Mouse (Mus musculus) cortical plate, adult 2 months (tissue): ENCODE results near the gene Rhov. TPM values are rescaled to one million over a fixed set of nuclear protein-coding genes. Genes with fewer than 3 reads are reported as not detected.
A peak's percentile ranks its signal among the peaks of the same experiment; 100 is the strongest.

ENCODE experiments used
- H3K27ac ChIP-seq: fragments of 200-500 bp; 2 replicates; pipeline ENCODE4 v1.5.1; 2012; ENCODE audit warnings: low read length, control low read depth, inconsistent platforms; ENCODE audit not compliant: insufficient read depth
- H3K4me1 ChIP-seq: fragments of 200-500 bp; 2 replicates; pipeline ENCODE4 v1.6.1; 2011; ENCODE audit warnings: low read length; ENCODE audit not compliant: control insufficient read depth, insufficient read depth
- H3K4me3 ChIP-seq: fragments of 200-500 bp; 2 replicates; pipeline ENCODE4 v1.5.1; 2011; ENCODE audit warnings: mild to moderate bottlenecking, low read length, control low read depth; ENCODE audit not compliant: insufficient read depth
- CTCF ChIP-seq: fragments of 200-500 bp; IDR thresholded peaks from 2 replicates; pipeline ENCODE4 v1.5.1; 2011; ENCODE audit warnings: mild to moderate bottlenecking, control low read depth, low read length; ENCODE audit not compliant: insufficient read depth; ENCODE audit errors: extremely low read depth
- POLR2A ChIP-seq: fragments of 200-500 bp; IDR thresholded peaks from 2 replicates; pipeline ENCODE4 v1.6.1; 2011; ENCODE audit warnings: mild to moderate bottlenecking, low read length, control low read depth; ENCODE audit not compliant: insufficient read depth; ENCODE audit errors: extremely low read depth
- polyA plus RNA-seq: library from polyadenylated mRNA; depleted of rRNA; stranded (reverse); fragments of >200 nt; gene quantifications from 2 replicates; pipeline ENCODE4 v1.2.3, GENCODE M21; 2012; rRNA removed

The Rhov gene
- 8.3 and 8.6 TPM in 2 replicates for polyA plus RNA-seq

DNA sequence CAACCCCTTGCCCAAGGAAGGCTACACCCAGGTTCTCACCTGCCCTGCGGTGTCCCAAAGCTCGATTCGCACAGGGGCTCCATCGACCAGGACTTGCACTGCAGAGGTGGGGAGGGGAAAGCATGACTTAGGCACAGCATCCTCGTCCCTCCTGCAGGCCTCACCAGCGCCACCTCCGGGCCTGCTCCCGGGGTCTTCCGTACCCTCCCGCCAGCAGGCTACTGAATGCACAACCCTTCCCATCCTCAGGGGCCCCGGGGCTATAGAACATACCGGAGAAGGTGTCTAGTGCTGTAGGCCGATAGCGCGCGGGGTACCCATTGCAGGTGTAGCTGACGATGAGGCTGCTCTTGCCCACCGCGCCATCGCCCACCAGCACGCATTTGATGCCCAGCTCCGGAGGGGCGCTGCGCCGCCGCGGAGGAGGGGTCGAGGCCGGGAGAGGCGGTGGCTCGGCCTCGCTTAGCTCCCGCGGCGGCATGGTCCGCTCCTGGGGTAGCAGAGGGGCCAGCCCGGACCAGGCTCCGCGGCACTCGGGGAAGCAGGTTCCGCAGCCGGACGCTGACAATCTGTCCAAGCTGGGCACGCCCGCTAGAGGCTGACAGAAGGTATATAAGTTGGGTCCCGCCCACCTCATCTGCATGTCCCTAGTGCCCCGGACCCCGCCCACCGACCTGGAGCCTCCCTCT lies at the start of gene Rhov:
Rhov (minus strand) TSS at position 630 of the 689 bp plus-strand sequence.
- no peak within 1 kb of the TSS for H3K27ac ChIP-seq
- TF ChIP-seq CTCF = no peak
- TF ChIP-seq POLR2A = peak; percentile 24; the same call in 1 of the 2 replicates
- H3K4me3 ChIP-seq = peak within 1 kb of the TSS; percentile 33
- H3K4me1 ChIP-seq = no peaks in the 10 kb centered on the region

DNA sequence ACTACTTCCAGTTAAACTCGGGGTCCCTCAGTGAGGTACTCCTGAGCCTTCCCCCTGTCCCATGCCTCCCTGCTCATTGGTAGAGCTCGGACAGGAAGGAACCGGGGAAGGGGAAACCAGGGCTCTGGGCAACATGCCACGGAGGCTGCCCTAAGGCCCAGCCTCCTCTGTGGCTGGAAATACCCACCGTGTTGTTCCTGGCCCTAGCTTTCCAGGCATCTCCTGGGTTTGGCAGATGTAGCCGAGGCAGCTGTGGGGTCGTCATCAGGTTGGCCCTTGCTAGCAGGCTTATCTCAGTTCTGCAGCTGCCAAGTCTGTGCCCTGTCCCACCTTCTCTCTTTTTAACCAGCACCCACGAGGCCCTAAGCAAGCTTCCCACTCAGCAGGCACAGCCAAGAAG lies 49.5 kb upstream of the Rhov start:
- Histone ChIP-seq H3K4me1 (no peaks in the 10 kb centered on the region), H3K27ac (no peak overlapping the region), H3K4me3 (no peak overlapping the region)
- TF ChIP-seq POLR2A = no peak
- no peak for TF ChIP-seq CTCF

DNA sequence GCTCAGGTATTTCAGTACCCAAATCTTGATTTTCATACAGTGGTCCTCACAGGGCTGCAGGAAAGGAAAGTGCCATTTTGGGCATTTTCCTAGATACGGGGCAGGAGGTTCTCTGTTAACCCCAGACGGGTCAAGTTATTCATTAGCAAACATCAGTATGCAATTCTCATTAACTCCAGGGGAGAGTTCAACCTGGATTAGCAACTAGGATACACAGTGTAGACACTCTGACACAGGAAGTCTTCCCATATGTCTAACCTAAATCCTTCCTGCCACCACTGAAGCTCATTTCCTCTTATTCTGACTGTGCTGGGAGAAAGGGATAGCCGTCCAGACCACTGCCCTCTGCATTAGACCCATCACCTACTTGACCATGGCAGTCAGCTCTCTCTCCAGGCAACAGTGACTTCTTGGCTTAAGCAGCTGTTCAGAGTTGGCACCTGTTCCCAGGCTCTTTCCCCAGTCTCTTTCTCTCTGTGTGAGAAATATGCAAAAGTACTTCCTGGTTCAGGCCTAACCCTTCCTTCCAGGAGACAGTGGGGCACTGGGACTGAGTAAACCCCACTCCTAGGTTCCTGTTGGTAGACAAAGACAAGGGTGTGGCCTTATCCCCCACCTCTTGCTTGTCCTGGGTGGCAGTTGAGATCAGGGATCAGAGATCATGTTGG lies 47.1 kb upstream of the Rhov start:
- Histone ChIP-seq H3K4me3 (no peak overlapping the region), H3K27ac (no peak overlapping the region), H3K4me1 (no peaks in the 10 kb centered on the region)
- no peak for TF ChIP-seq POLR2A
- no peak for TF ChIP-seq CTCF

DNA sequence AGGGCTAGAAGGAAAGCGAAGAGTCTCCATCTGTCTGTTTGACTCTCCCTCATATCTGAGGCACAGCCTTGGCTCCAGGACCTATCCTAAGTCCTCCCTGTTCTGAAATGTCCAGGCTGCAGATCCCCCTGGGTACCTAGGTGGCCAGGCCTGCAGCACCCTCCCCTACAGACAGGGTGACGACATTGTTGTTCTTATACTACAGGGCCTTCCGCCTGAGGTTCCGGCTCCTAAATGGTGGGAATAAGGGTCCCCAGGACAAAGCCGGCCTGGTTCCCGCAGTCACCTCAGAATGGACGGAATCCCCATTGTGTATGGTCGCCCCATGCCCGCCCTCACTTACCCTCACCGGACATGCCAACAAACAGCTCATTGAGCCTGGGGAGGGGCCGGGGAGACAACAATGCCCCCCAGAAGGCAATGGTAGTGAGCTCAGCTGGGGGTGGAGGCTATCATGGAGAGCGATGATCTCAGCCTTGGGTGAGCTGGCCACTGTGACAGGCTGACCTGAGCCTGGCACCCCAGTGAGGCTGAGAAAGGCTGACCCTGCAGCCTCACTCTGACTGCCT lies 43.8 kb upstream of the Rhov start:
- Histone ChIP-seq H3K4me1 (no peaks in the 10 kb centered on the region), H3K27ac (no peak overlapping the region), H3K4me3 (no peak overlapping the region)
- TF ChIP-seq POLR2A (no peak), CTCF (no peak)

DNA sequence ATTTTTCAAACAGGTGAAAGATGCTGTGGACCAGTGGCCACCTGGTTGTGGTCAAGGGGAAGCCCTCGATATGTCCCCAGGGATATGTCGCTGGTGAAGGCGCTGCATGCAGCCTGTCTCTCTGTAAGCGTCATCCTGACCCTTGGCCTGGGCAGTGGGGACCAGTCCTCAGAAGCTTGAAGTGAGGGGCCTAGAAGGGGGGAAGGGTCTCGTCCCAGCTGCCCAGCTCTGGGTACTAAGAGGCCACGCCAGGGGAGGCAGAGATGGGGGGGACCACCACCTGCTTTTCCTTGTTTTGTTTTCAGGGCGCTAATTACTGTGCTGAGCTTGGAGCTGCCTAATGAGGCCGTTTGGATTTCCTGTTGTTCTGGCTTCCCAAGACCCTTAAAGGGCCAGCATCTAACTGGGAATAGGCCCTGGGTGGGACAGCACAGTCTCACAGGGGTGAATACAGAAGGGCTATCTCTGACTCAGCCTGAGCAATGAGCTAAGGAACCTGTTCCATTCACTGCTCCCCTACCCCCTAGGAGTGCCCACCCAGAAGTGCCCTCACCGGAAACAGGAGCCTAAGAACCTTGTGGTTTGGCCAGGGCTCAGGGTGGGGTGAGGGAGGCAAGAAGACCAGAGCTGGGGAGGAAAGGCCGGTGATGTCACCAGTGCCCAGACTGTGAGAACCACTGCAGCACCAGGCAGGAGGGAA lies 42.9 kb upstream of the Rhov start:
- H3K4me3 ChIP-seq = no peak overlapping the region
- H3K4me1 ChIP-seq = no peaks in the 10 kb centered on the region
- no peak overlapping the region for H3K27ac ChIP-seq
- TF ChIP-seq CTCF (no peak), POLR2A (no peak)

DNA sequence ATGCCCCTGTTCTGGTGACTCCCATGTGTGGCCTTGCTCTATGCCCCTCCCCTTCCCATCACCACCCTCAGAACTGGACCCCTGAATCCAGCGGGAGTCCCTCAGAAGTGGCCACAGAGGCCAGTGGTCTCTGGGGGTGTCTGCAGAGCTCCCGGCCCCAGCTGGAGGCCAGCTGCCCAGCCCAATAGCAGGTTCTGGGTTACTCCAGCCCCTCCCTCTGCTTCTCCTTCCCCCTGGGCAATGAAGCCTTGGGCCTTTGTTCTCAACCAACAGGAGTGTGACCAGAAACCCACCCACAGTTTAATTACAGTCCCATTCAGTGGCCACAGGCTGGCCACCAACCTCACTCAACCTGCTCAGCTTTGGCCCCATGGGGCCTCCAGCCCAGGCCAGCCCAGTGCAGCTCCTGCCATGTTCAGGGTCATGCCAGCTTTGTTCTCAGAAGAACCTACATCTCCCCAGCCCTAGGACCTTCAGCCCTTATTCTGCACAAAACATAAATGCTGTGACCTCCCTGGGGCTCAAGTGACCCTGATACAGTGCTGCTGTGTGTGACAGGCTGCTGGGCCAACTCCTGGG lies 41.4 kb upstream of the Rhov start:
- Histone ChIP-seq H3K4me3 (no peak overlapping the region), H3K4me1 (no peaks in the 10 kb centered on the region), H3K27ac (no peak overlapping the region)
- TF ChIP-seq CTCF (no peak), POLR2A (no peak)

DNA sequence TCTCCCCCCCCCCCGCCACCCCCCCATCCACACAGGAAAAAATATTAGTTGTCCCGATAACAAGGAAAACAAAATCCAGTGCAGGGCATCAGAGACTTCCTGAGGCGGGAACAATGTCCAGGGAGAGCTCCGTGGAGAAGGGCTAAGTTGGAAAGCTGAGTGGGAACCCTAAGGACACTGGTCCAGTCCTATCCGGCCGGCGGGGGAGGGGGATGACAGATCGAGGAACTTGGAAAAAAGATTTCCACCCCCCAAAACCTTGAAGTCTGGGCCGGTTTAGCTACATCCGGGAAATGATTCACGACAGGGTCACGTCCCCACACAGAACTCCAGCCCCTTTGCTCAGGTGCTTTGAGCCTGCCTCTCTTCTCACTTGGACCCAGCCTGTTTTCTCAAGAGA lies 40.5 kb upstream of the Rhov start:
- TF ChIP-seq CTCF (no peak), POLR2A (no peak)
- Histone ChIP-seq H3K27ac (no peak overlapping the region), H3K4me3 (no peak overlapping the region), H3K4me1 (no peaks in the 10 kb centered on the region)

DNA sequence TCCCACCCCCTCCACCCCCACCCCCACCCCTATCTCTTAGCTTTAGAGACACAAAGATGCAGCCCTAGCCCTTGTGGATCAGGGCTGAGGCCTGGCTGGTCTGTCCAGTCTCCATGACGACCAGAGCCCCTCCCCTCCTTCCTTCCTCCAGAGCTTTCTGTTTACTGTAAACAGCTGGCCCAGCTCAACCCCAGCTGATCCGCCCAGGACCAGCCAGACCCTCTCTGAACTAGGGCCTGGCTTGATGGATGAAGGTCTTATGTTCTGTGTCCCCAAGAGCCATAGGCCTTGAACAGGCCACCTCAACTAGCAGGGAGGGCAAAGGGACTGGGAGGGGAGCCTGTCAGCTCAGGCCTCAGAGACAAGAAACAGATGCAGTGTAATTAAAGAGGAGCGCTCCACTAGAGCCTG lies 33.7 kb upstream of the Rhov start:
- Histone ChIP-seq H3K27ac (no peak overlapping the region), H3K4me3 (no peak overlapping the region), H3K4me1 (no peaks in the 10 kb centered on the region)
- TF ChIP-seq POLR2A = no peak

DNA sequence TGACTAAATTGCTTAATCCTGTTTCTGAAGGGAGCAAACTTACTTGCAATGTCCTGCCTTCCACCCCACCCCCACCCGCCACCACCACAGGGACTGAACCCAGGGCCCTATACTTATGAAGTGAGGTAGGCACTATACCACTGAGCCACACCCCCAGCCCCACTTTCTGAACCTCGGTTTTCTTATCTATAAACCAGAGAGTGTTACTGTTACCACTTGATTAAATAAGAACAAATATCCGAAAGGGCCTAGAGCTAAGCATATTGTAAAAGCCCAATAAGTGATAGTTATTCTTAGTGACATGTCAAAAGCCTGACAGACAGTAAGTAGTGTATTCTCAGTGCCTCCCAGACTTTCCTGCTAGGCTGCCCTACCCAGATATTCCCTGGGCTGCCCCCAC lies 33.3 kb upstream of the Rhov start:
- Histone ChIP-seq H3K27ac (no peak overlapping the region), H3K4me1 (no peaks in the 10 kb centered on the region), H3K4me3 (no peak overlapping the region)
- TF ChIP-seq POLR2A (no peak), CTCF (no peak)

DNA sequence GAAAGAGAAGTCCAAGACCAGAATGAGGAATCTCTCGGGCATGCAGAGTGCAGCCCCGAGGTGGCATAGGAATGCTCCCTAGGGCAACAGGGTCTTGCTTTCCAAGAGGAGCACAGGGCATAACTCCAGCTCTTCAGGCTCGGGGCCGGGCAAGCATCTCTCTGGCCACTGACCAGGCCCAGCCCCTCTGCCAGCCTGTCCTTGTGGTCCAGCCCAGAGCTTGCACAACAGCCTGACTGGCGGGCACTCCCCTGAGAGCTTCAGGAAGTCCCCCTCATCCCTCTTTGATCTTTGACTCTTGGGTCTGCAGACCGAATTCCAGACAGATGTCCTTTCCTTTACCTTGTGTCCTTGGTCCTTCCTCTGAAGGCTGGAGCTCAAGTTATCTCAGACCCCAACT lies 31.8 kb upstream of the Rhov start:
- no peak overlapping the region for H3K27ac ChIP-seq
- no peaks in the 10 kb centered on the region for H3K4me1 ChIP-seq
- H3K4me3 ChIP-seq = no peak overlapping the region
- no peak for TF ChIP-seq POLR2A
- TF ChIP-seq CTCF = no peak
